Mouse (Mus musculus) spleen, adult 2 months (tissue): ENCODE measurements at regions not wholly inside any gene's neighbourhood (a gene's known extent, or its start where the extent isn't known, plus 50 kb on each side); places are given as distances from the start of the nearest gene placed in this dataset.

Experiments
- CTCF ChIP-seq: fragments of 200-500 bp; IDR thresholded peaks from 2 replicates; pipeline ENCODE4 v1.5.1; 2011; ENCODE audit warnings: mild to moderate bottlenecking, inconsistent platforms; ENCODE audit not compliant: insufficient read depth, insufficient read length, insufficient replicate concordance; ENCODE audit errors: extremely low read depth
- POLR2A ChIP-seq: fragments of 200-500 bp; IDR thresholded peaks from 2 replicates; pipeline ENCODE4 v1.6.1; 2011; ENCODE audit warnings: low read depth, low read length, inconsistent platforms

- TF ChIP-seq CTCF (no peak), POLR2A (no peak)
Observed at GRCm38 (mm10) chr8:77816217-77816616, 92.0 kb upstream of the Ednra start.
